Mouse (Mus musculus) cerebellum, adult 2 months (tissue): ENCODE measurements around the gene Itgb1bp1.

Source experiments
- CTCF ChIP-seq: fragments of 200-500 bp; IDR thresholded peaks from 2 replicates; pipeline ENCODE4 v1.5.1; 2011; ENCODE audit warnings: low read depth, mild to moderate bottlenecking, control low read depth, low read length, moderate library complexity, borderline replicate concordance; ENCODE audit not compliant: insufficient read depth
- POLR2A ChIP-seq: fragments of 200-500 bp; IDR thresholded peaks from 2 replicates; pipeline ENCODE4 v1.6.1; 2011; ENCODE audit warnings: low read length, control low read depth, borderline replicate concordance; ENCODE audit not compliant: insufficient read depth

- TF ChIP-seq POLR2A: no peak
- TF ChIP-seq CTCF: peak; percentile 29; the same call in 1 of the 2 replicates
These were observed 58.8 kb downstream of the Itgb1bp1 start for GRCm38 (mm10) chr12:21227076-21227980.
